Mouse (Mus musculus) lung, embryonic 14.5 days (tissue): Measurements from ENCODE around the gene Pias4. TPM values are rescaled to one million over a fixed set of nuclear protein-coding genes. Genes with fewer than 3 reads are reported as not detected.
A peak's percentile ranks its signal among the peaks of the same experiment; 100 is the strongest.

ENCODE experiments used
- ATAC-seq: fragments of 200-750 bp; cut with Nextera tagmentation; 2 replicates; pipeline ENCODE4 v1.8.0; 2017; ENCODE audit warnings: mild to moderate bottlenecking, moderate TSS enrichment, moderate library complexity; ENCODE audit not compliant: insufficient read depth
- DNase-seq: peaks from one replicate; pipeline ENCODE4 v3.0.0-alpha.2; 2015
- H3K27ac ChIP-seq: fragments of 300-500 bp; sonication (generic); 2 replicates; pipeline ENCODE4 v1.5.1; 2014; ENCODE audit warnings: low read depth, mild to moderate bottlenecking, moderate library complexity
- H3K27me3 ChIP-seq: fragments of 300-500 bp; sonication (generic); 2 replicates; pipeline ENCODE4 v1.6.1; 2014; ENCODE audit warnings: low read length, control low read depth; ENCODE audit not compliant: insufficient read depth
- H3K36me3 ChIP-seq: fragments of 300-500 bp; sonication (generic); 2 replicates; pipeline ENCODE4 v1.6.1; 2014; ENCODE audit warnings: control low read depth; ENCODE audit not compliant: insufficient read depth
- H3K4me1 ChIP-seq: fragments of 300-500 bp; sonication (generic); 2 replicates; pipeline ENCODE4 v1.6.1; 2014; ENCODE audit warnings: antibody characterized with exemption, control low read depth; ENCODE audit not compliant: insufficient read depth
- H3K4me2 ChIP-seq: fragments of 300-500 bp; sonication (generic); 2 replicates; pipeline ENCODE4 v1.6.1; 2014; ENCODE audit warnings: mild to moderate bottlenecking
- H3K4me3 ChIP-seq: fragments of 300-500 bp; sonication (generic); 2 replicates; pipeline ENCODE4 v1.5.1; 2014; ENCODE audit warnings: low read depth, low read length
- H3K9ac ChIP-seq: fragments of 300-500 bp; sonication (generic); 2 replicates; pipeline ENCODE4 v1.6.1; 2014
- H3K9me3 ChIP-seq: fragments of 300-500 bp; sonication (generic); 2 replicates; pipeline ENCODE4 v1.6.1; 2016; ENCODE audit warnings: low read depth, low read length, control low read depth
- CTCF ChIP-seq: IDR thresholded peaks from 2 replicates; pipeline ENCODE4 v1.5.1; 2016; ENCODE audit warnings: antibody characterized with exemption, low read depth
- WGBS: fragments of 180-500 bp; shearing (Covaris S2); extraction: QIAGEN DNeasy Blood & Tissue Kit; methylation state at CpG from one replicate; pipeline ENCODE4 v1.1.7; 2014; 5-methylcytosine and 5-hydroxymethylcytosine counted together
- polyA plus RNA-seq: library from polyadenylated mRNA; unstranded; fragments of >200 nt; fragmentation: Nextera tagmentation; extraction: Ambion mirVana; gene quantifications from 2 replicates; pipeline ENCODE4 v1.2.1, GENCODE M21; 2014

The Pias4 gene
- polyA plus RNA-seq, 1 experiment from 2014 or later: 47.9 TPM

DNA sequence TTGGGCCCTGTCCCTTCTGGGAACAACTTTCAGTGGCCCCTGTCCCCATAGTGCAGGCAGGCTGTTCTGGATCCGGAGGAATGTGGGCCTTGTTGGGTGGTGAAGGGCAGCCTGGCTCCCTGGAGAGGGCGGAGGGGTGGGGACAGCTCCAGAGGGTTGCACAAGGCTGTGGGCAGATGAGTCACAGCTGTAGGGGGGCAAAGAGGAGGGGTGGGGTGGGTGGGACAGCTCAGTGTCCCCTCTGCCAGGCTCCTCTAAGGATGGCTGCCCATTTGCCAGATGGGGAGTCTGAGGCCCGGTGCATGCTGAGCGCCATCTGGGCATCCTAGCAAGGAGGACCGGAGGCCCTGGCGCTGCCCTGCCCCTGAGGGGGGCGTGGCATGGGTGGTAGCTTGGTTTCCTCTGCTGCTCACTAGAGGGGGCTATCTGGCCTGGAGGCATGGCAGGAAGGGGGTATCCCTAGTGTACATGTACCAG, 24.5 kb downstream of the Pias4 start:
- Histone ChIP-seq H3K4me3 (no peak overlapping the region), H3K9me3 (no peaks in the 10 kb centered on the region), H3K4me1 (peaks cover 26% of the 10 kb centered on the region), H3K27ac (no peak overlapping the region), H3K36me3 (peaks cover 58% of the 10 kb centered on the region), H3K9ac (no peak overlapping the region), H3K4me2 (no peak overlapping the region), H3K27me3 (no peaks in the 10 kb centered on the region)
- DNase-seq (no peak), ATAC-seq (no peak)
- TF ChIP-seq CTCF: no peak
- WGBS: 91% methylated on average over 7 of the region's 7 CpGs

GRCm38 (mm10) chr10:81142551-81142981, 25.2 kb downstream of the Pias4 start:
- Histone ChIP-seq H3K36me3 (peaks cover 52% of the 10 kb centered on the region), H3K27me3 (no peaks in the 10 kb centered on the region), H3K27ac (no peak overlapping the region), H3K4me1 (peaks cover 26% of the 10 kb centered on the region), H3K9me3 (no peaks in the 10 kb centered on the region), H3K9ac (no peak overlapping the region), H3K4me3 (no peak overlapping the region), H3K4me2 (no peak overlapping the region)
- DNase-seq (no peak), ATAC-seq (no peak)
- WGBS: 76% methylated on average over 5 of the region's 5 CpGs
- TF ChIP-seq CTCF: no peak

- no peak for DNase-seq
- H3K27me3 ChIP-seq: no peaks in the 10 kb centered on the region
- H3K4me1 ChIP-seq: peaks cover 26% of the 10 kb centered on the region
- 0 out of 2 replicates have a peak overlapping the region, but pooled peaks have one; percentile 94 for H3K4me2 ChIP-seq
- no peaks in the 10 kb centered on the region for H3K9me3 ChIP-seq
- no peak overlapping the region for H3K4me3 ChIP-seq
- no peak overlapping the region; the same call in 1 of the 2 replicates for H3K27ac ChIP-seq
- 79% methylated on average over 7 of the region's 7 CpGs for WGBS
- no peak for TF ChIP-seq CTCF
- H3K9ac ChIP-seq: peak overlapping the region; percentile 27; the same call in 1 of the 2 replicates
- H3K36me3 ChIP-seq: peaks cover 42% of the 10 kb centered on the region
- ATAC-seq: no peak
Measured at GRCm38 (mm10) chr10:81141455-81142210, 26.1 kb downstream of the Pias4 start.

- ATAC-seq: no peak
- H3K27me3 ChIP-seq: peaks cover 2% of the 10 kb centered on the region; the same call in 1 of the 2 replicates
- peaks cover 26% of the 10 kb centered on the region for H3K4me1 ChIP-seq
- DNase-seq: peak; percentile 40
- peaks cover 35% of the 10 kb centered on the region for H3K36me3 ChIP-seq
- TF ChIP-seq CTCF: no peak
- peak overlapping the region; percentile 36; the same call in 1 of the 2 replicates for H3K27ac ChIP-seq
- H3K9me3 ChIP-seq: no peaks in the 10 kb centered on the region
- peak overlapping the region; percentile 21 for H3K4me3 ChIP-seq
- peak overlapping the region; percentile 94 for H3K4me2 ChIP-seq
- peak overlapping the region; percentile 46 for H3K9ac ChIP-seq
- 42% methylated on average over 10 of the region's 10 CpGs for WGBS
Measured at GRCm38 (mm10) chr10:81140717-81141454, 26.8 kb downstream of the Pias4 start.

GRCm38 (mm10) chr10:81140005-81140404, 27.7 kb downstream of the Pias4 start:
- no peak for TF ChIP-seq CTCF
- peak overlapping the region; percentile 94 for H3K4me2 ChIP-seq
- no peak for ATAC-seq
- H3K27me3 ChIP-seq: peaks cover 11% of the 10 kb centered on the region
- H3K27ac ChIP-seq: peak overlapping the region; percentile 36; the same call in 1 of the 2 replicates
- no peak for DNase-seq
- WGBS: 47% methylated on average over 8 of the region's 8 CpGs
- peak overlapping the region; percentile 46 for H3K9ac ChIP-seq
- H3K4me3 ChIP-seq: peak overlapping the region; percentile 21
- peaks cover 26% of the 10 kb centered on the region for H3K4me1 ChIP-seq
- peaks cover 26% of the 10 kb centered on the region for H3K36me3 ChIP-seq
- no peaks in the 10 kb centered on the region for H3K9me3 ChIP-seq

DNA sequence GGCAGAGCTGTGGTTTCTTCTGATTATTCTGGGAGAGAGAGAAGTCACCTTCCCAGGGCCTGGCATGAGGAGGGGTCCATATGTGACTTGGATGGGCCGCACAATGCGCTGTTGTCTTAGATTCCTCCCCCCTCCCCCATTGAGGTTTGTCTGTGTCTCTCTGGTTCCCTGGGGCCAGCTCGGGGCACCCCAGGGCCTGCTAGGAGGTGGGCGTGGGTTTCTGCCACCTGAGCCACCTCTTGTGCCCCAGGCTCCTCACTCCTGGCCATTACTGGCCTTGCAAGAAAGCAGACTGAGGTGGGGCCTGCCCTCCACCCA, 28.2 kb downstream of the Pias4 start:
- Histone ChIP-seq H3K4me2 (peak overlapping the region; percentile 94), H3K4me1 (peaks cover 26% of the 10 kb centered on the region), H3K36me3 (peaks cover 21% of the 10 kb centered on the region), H3K4me3 (peak overlapping the region; percentile 85; the same call in 1 of the 2 replicates), H3K27ac (no peak overlapping the region), H3K27me3 (peaks cover 16% of the 10 kb centered on the region), H3K9me3 (no peaks in the 10 kb centered on the region), H3K9ac (peak overlapping the region; percentile 46; the same call in 1 of the 2 replicates)
- DNase-seq (no peak), ATAC-seq (no peak)
- WGBS: 73% methylated on average over 4 of the region's 4 CpGs
- no peak for TF ChIP-seq CTCF
